Mouse (Mus musculus): ENCODE results near the gene Gm21680.
"Not testable (repeated sequence)": the region's sequence is repeated elsewhere in the genome, so short reads cannot be mapped to it uniquely, and the experiment has no call there.

Gm21680 gene

GRCm38 (mm10) chr5:25972563-25972962, at the start of gene Gm21680:
Gene Gm21680, minus strand, starts transcription at chr5:25972663.
- not testable (repeated sequence) for DNase-seq (ENCODE audit: low spot score in 2 of 2)

- not testable (repeated sequence) for DNase-seq (ENCODE audit: low spot score in 2 of 2)
Measured at GRCm38 (mm10) chr5:26007697-26008096, 35.2 kb upstream of the Gm21680 start.

- DNase-seq (ENCODE audit: low spot score in 2 of 2) = peak; percentile 11 to 57
Measured at GRCm38 (mm10) chr5:26006937-26007695, 34.7 kb upstream of the Gm21680 start.

- DNase-seq (ENCODE audit: low spot score in 2 of 2) = not testable (repeated sequence)
Measured at GRCm38 (mm10) chr5:26004698-26005097, 32.2 kb upstream of the Gm21680 start, which contains the start of gene Gm1979. Gene Gm1979, minus strand, starts transcription at chr5:26004798.

- DNase-seq (ENCODE audit: low spot score in 2 of 2) = not testable (repeated sequence)
Measured at GRCm38 (mm10) chr5:25988550-25988949, 16.1 kb upstream of the Gm21680 start, which contains the start of gene Gm21698. Gene Gm21698, minus strand, starts transcription at chr5:25988650.

- peak in 1 of 2 experiments; percentile 42 for DNase-seq (ENCODE audit: low spot score in 2 of 2)
Measured at GRCm38 (mm10) chr5:25957050-25957449, 15.4 kb downstream of the Gm21680 start.

- DNase-seq (ENCODE audit: low spot score in 2 of 2) = not testable (repeated sequence)
Measured at GRCm38 (mm10) chr5:25956611-25957010, 15.9 kb downstream of the Gm21680 start.

GRCm38 (mm10) chr5:25954317-25954716, 18.1 kb downstream of the Gm21680 start, which contains the start of gene Gm21671:
Gene Gm21671, minus strand, starts transcription at chr5:25954417.
- not testable (repeated sequence) for DNase-seq (ENCODE audit: low spot score in 2 of 2)

GRCm38 (mm10) chr5:25945391-25945790, 27.1 kb downstream of the Gm21680 start:
- peak in 1 of 2 experiments; percentile 45 for DNase-seq (ENCODE audit: low spot score in 2 of 2)

GRCm38 (mm10) chr5:25942281-25942680, 30.2 kb downstream of the Gm21680 start, which contains the start of gene Gm21663:
Gene Gm21663, minus strand, starts transcription at chr5:25942381.
- not testable (repeated sequence) for DNase-seq (ENCODE audit: low spot score in 2 of 2)
